Mouse (Mus musculus): ENCODE measurements at regions not wholly inside any gene's neighbourhood (a gene's known extent, or its start where the extent isn't known, plus 50 kb on each side); places are given as distances from the start of the nearest gene placed in this dataset.
A peak's percentile ranks its signal among the peaks of the same experiment; 100 is the strongest.

DNA sequence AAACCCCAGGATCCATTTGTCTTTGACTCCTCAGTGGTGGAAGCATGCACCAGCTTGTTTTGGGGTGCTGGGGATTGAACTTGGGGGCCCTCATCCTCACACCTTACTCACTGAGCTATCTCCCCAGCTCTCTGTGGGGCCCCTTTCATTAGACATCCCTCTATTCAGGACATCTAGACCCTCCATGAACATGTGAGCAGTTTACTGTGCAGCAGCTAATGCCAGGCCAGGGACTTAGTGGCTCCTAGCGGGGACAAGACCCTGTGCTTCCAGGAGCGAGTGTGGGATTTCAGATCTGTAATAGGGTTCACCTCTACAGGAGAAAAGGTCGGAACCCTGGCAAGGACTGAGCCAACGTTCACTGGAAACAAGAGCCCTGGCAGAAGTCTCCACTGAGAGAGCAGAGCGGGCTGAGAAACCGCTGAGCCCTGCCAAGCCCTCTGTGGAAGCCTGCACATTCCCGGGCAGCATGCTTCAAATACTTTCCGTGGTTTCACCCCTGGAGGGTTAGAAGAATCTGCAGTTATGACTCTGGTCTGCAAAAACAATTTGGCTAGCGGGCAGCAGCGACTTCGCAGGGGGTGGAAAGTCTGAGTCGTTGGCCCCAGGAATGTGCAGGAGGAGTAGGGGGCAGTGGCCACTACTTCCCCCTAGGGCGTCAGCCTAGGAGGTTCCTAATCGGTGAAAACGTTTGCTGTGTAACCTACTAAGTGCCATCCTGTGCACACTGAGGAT lies 125.6 kb downstream of the Smad6 start:
- DNase-seq = no peak

- no peak for DNase-seq
Observed at GRCm38 (mm10) chr9:63892235-63892971, 129.5 kb downstream of the Smad6 start.

- DNase-seq = no peak
Observed at GRCm38 (mm10) chr9:63890717-63891116, 131.1 kb downstream of the Smad6 start.

- no peak for DNase-seq
Observed at GRCm38 (mm10) chr9:63889570-63889969, 131.8 kb upstream of the Smad3 start.

GRCm38 (mm10) chr9:63884971-63885370 lies 127.2 kb upstream of the Smad3 start:
- DNase-seq = peak in 1 of 2 experiments; percentile 30

DNA sequence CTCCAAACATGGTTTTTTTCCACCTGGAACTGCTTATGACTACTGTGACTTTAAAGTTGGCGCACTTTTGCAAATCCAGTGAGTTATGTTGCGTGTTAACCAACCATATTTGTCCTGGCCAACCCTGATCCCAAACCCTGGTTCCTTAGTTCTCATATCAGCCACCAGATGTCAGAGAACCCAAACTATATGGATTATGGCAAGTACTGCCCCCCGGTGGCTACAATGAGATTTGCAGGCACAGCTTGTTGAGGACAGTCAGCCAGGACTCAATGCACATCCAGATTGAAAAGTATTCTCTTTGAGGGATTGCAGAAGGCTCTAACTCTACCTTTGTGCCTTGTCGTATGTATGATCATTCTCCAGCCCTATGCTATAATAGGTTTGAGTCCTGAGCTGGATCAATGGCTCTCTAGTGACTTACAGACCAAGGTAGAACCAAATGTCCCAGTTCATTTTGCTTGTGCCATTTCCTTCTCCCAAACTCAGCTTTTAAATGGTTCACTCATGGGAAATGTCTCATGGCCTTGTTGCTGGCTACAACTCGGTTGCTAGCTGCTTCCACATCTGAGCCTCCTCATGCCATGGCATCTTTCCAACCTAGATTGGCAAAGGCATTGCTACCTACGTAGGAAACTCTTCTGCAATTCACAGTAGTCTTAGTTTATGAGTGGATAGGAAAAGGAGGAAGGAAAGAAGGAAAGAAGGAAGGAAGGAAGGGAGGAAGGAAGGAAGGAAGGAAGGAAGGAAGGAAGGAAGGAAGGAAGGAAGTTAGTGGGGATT lies 126.1 kb upstream of the Smad3 start:
- DNase-seq = peak in 1 of 2 experiments; percentile 22

- no peak for DNase-seq
Observed at GRCm38 (mm10) chr9:63881692-63882091, 123.9 kb upstream of the Smad3 start.

- peak in 1 of 2 experiments; percentile 31 for DNase-seq
Observed at GRCm38 (mm10) chr9:63881261-63881563, 123.4 kb upstream of the Smad3 start.

GRCm38 (mm10) chr9:63880487-63881260 lies 122.9 kb upstream of the Smad3 start:
- DNase-seq = no peak

GRCm38 (mm10) chr9:63879710-63880428 lies 122.1 kb upstream of the Smad3 start:
- DNase-seq = no peak

DNA sequence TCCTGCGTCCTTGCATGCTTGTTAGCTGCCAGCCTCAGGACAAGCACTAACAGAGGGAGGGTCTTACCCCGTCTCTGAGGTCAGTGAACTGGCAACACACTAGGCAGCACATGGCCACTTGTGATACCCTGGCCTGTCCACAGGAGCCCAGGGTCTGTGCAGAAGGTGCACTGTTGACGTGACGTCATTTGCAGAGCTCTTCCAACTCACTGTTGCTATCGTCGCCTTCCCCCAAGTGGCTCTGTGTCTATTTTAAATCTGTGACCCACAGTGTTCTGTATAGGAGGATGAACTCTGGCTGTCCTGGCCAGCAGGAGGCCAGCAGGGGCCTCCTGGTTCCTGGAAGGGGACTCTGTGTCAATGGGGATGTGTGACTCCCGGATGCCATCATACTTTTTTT lies 120.1 kb upstream of the Smad3 start:
- no peak for DNase-seq

DNA sequence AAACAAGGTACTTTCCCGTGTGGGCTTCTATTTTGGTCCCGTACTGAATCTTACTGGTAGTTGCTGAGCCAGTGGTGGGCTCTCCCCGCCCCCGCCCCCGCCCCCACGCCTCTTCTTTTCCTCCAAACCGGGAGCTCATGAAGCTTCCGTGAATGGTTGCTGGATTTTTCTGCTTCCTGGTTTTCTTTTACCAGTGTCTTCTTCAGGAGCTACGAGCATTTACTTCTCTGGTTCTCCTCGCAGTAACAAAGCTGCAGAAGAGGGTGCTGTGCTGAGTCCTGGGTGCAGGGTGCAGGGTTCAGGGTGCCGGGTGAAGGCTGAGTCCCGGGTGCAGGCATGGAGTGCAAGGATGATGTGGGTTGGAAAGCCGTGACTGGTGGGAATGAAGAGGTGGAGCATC lies 119.1 kb upstream of the Smad3 start:
- no peak for DNase-seq

DNA sequence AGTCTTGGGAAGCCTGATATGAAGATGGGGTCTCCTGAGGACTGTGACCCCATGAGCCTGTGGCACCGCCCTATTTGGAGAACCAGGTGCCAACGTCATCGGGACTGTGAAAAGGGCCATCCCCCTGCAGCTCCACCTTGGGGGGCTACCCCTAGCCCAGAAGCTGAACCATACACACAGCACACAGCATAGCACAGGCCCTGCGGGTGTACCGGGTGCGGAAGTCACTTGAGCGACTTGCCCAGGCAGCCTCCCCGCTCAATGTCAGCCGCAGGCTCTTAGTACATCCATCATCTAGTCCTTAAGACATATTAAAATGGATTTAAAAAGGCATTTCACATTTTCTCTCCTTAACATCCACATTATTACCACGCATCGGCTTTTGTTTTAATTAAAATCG lies 118.2 kb upstream of the Smad3 start:
- DNase-seq = no peak

- no peak for DNase-seq
Observed at GRCm38 (mm10) chr9:63875193-63875592, 117.4 kb upstream of the Smad3 start.

GRCm38 (mm10) chr9:63864350-63864749 lies 106.6 kb upstream of the Smad3 start:
- DNase-seq = no peak

DNA sequence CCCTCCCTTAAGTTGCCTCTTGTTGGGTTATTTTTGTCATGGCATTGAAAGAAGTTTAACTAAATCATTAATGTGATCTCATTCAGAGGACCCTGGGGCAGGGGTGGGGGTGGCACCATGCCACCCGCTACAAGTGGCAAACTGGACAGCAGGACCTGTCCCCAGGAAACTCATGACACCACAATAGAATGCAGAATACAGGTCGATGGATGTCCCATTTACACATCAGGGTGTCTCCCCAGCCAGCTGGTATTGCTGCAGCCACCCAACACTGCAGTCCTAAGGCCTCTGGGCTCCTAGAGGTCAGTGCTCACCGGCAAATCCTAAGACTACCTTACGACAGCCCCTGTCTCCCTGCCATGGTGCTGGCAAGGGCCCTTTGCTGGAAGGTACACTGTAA lies 105.5 kb upstream of the Smad3 start:
- no peak for DNase-seq

DNA sequence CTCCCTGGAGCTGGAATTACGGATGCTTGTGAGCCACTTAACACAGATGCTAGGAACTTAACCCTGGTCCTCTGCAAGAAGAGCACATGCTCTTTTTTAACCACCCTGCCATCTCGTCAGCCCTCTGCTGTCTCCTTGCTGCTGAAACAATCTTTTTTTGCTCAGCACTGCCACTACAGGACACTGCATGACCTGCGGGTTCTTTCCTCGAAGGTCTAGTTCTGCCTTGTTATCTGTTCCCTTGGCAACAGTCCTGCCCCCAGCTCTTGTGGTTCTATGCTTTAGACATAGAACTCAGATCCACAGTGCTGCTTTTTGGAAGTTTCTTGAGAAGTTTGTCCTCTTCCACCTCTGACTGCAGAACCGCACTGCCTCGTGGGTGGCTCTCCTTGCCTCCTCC lies 104.6 kb upstream of the Smad3 start:
- DNase-seq = no peak

- DNase-seq = no peak
Observed at GRCm38 (mm10) chr9:63861418-63861817, 103.6 kb upstream of the Smad3 start.

DNA sequence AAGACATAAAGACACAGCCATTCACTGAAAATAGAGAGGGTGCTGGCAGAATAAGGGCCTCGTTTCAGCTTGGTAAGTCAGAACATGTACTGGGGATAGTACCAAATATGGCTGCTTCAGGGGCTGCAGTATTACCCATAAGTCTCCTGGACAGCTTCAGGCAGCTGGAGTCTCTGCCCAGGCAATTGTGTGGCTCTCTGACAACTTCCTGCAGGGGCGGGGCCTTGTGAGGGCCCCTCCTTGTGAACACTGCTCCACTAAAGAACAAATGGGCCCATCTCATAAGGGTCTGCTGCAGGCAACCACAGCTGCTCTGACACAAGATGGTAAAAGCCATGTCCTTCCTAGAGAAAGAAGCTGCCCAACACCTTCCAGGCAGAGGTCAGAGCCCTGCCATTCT lies 102.4 kb upstream of the Smad3 start:
- DNase-seq = no peak

GRCm38 (mm10) chr9:63856065-63856736 lies 98.4 kb upstream of the Smad3 start:
- peak in 1 of 2 experiments; percentile 34 for DNase-seq

- no peak for DNase-seq
Observed at GRCm38 (mm10) chr9:63851809-63852208, 94.0 kb upstream of the Smad3 start.

GRCm38 (mm10) chr9:63850316-63850693 lies 92.5 kb upstream of the Smad3 start:
- DNase-seq = no peak
